In the genomic region with DNA sequence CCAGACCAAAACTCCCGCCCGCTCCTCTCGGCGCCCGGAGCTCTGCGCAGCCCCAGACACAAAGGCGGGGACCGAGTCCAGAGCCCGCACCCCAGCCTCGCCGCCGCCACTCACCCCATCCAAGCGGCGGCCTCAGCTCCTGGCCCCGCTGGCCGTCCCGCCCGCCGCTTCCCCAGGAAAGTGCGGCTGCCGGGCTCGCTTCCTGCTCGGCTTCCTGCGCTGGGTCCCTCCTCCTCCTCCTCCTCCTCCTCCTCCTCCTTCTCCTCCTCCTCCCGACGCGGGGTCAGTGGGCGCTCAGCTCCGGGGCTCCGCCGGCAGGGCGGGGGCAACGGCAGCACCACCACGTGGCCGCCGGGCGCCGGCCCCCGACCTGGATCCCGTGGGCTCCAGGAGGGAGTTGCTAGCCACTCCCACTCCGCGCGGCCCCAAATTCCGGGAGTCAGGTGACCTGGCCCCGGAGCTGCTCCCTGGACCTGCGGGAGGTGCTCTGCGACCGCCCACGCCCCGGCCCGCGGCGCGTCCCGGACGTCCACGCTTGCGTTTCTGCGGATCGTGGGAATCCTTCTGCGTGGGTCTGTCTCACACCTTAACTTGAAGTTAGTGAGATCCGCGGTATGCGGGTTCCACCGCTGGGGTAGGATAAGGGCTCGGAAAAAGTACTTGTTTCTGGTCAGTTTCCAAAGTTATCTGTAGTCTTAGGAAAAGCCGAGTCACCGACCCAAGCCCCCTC, we compare ENCODE assay signal across 8 mouse cellular contexts. TPM values are rescaled to one million over a fixed set of nuclear protein-coding genes. Genes with fewer than 3 reads are reported as not detected.
DNase-seq lines count a peak whose midpoint lies in the region; ATAC-seq and TF ChIP-seq lines count a peak whose summit lies in the region.

Gene Rai14, minus strand, starts transcription at position 216 of the 730 bp plus-strand sequence.

- peak within 1 kb of the TSS; percentile 96 for H3K4me2 ChIP-seq in heart, embryonic 13.5 days
- H3K4me2 ChIP-seq in kidney, embryonic 16.5 days (replicated peaks; ENCODE audit: low read depth, low read length) = peak within 1 kb of the TSS; percentile 62
- H3K4me2 ChIP-seq in liver, embryonic 15.5 days = peak within 1 kb of the TSS; percentile 70
- H3K4me2 ChIP-seq in neural tube, embryonic 12.5 days (replicated peaks) = peak within 1 kb of the TSS; percentile 93

- H3K9ac ChIP-seq in heart, embryonic 13.5 days = peak within 1 kb of the TSS; percentile 89
- H3K9ac ChIP-seq in kidney, embryonic 16.5 days (replicated peaks; ENCODE audit: low read length) = peak within 1 kb of the TSS; percentile 87
- H3K9ac ChIP-seq in liver, embryonic 15.5 days = peak within 1 kb of the TSS; percentile 51
- peak within 1 kb of the TSS; percentile 88 for H3K9ac ChIP-seq in neural tube, embryonic 12.5 days

- no peak for TF ChIP-seq POLR2A in bone marrow, adult 2 months (IDR thresholded peaks at IDR 0.05; ENCODE audit: borderline replicate concordance, control insufficient read depth, low read depth, low read length)

- peak within 1 kb of the TSS; percentile 63 for H3K4me3 ChIP-seq in bone marrow, adult 2 months (replicated peaks; ENCODE audit: control insufficient read depth, low read depth, low read length)
- H3K4me3 ChIP-seq in heart, embryonic 13.5 days = peak within 1 kb of the TSS; percentile 71
- H3K4me3 ChIP-seq in kidney, embryonic 16.5 days (ENCODE audit: low read length) = peak within 1 kb of the TSS; percentile 82
- peak within 1 kb of the TSS; percentile 61 for H3K4me3 ChIP-seq in liver, embryonic 15.5 days (replicated peaks)
- H3K4me3 ChIP-seq in neural tube, embryonic 12.5 days = peak within 1 kb of the TSS; percentile 81

- no peaks in the 10 kb centered on the region for H3K4me1 ChIP-seq in bone marrow, adult 2 months (ENCODE audit: control insufficient read depth, insufficient read depth, low read length)
- peaks cover 10% of the 10 kb centered on the region for H3K4me1 ChIP-seq in heart, embryonic 13.5 days
- peaks cover 26% of the 10 kb centered on the region for H3K4me1 ChIP-seq in kidney, embryonic 16.5 days (ENCODE audit: insufficient read depth, low read length)
- H3K4me1 ChIP-seq in liver, embryonic 15.5 days (replicated peaks) = peaks cover 8% of the 10 kb centered on the region; the same call in 1 of the 2 replicates
- peaks cover 19% of the 10 kb centered on the region for H3K4me1 ChIP-seq in neural tube, embryonic 12.5 days

- peaks cover 3% of the 10 kb centered on the region; the same call in 1 of the 2 replicates for H3K36me3 ChIP-seq in heart, embryonic 13.5 days
- H3K36me3 ChIP-seq in kidney, embryonic 16.5 days (ENCODE audit: insufficient read depth, low read length) = 0 out of 2 replicates have a peak, but pooled peaks cover 7% of the 10 kb centered on the region
- 0 out of 2 replicates have a peak, but pooled peaks cover 3% of the 10 kb centered on the region for H3K36me3 ChIP-seq in liver, embryonic 15.5 days (replicated peaks)
- no peaks in the 10 kb centered on the region for H3K36me3 ChIP-seq in neural tube, embryonic 12.5 days

- peaks cover 12% of the 10 kb centered on the region; the same call in 1 of the 2 replicates for H3K9me3 ChIP-seq in heart, embryonic 13.5 days
- H3K9me3 ChIP-seq in kidney, embryonic 16.5 days (ENCODE audit: low read length) = peaks cover 9% of the 10 kb centered on the region
- H3K9me3 ChIP-seq in liver, embryonic 15.5 days (replicated peaks) = no peaks in the 10 kb centered on the region
- no peaks in the 10 kb centered on the region; the same call in 1 of the 2 replicates for H3K9me3 ChIP-seq in neural tube, embryonic 12.5 days

- DNase-seq in CD4-positive helper T cell, adult 2 months (ENCODE audit: low read depth, low spot score) = peak; percentile 57
- peak; percentile 54 for DNase-seq in fibroblast of lung, adult 2 months (ENCODE audit: low read depth)
- DNase-seq in thymus, postnatal 25 days = peak; percentile 3

- no peak for TF ChIP-seq CTCF in bone marrow, adult 2 months (IDR thresholded peaks at IDR 0.05; ENCODE audit: control insufficient read depth, insufficient read depth, low read length)

- H3K27ac ChIP-seq in bone marrow, adult 2 months (ENCODE audit: control insufficient read depth, insufficient read depth, low read depth, low read length, poor library complexity) = peak within 1 kb of the TSS; percentile 41; the same call in 1 of the 2 replicates
- peak within 1 kb of the TSS; percentile 85 for H3K27ac ChIP-seq in heart, embryonic 13.5 days (replicated peaks)
- peak within 1 kb of the TSS; percentile 86 for H3K27ac ChIP-seq in kidney, embryonic 16.5 days (ENCODE audit: low read length)
- H3K27ac ChIP-seq in liver, embryonic 15.5 days (replicated peaks) = peak within 1 kb of the TSS; percentile 69
- peak within 1 kb of the TSS; percentile 43 for H3K27ac ChIP-seq in neural tube, embryonic 12.5 days

- H3K27me3 ChIP-seq in heart, embryonic 13.5 days (replicated peaks) = peaks cover 60% of the 10 kb centered on the region
- no peaks in the 10 kb centered on the region for H3K27me3 ChIP-seq in kidney, embryonic 16.5 days (ENCODE audit: insufficient read depth, low read length)
- peaks cover 42% of the 10 kb centered on the region for H3K27me3 ChIP-seq in liver, embryonic 15.5 days
- H3K27me3 ChIP-seq in neural tube, embryonic 12.5 days (replicated peaks) = no peaks in the 10 kb centered on the region

- peak; percentile 80 for ATAC-seq in heart, embryonic 13.5 days (ENCODE audit: extremely low read depth, insufficient number of reproducible peaks, low FRiP score, low TSS enrichment)
- peak; percentile 91 for ATAC-seq in kidney, embryonic 16.5 days (ENCODE audit: low FRiP score, low TSS enrichment)
- ATAC-seq in liver, embryonic 15.5 days (ENCODE audit: insufficient read depth) = peak; percentile 76
- ATAC-seq in neural tube, embryonic 12.5 days (ENCODE audit: low FRiP score, low read depth) = peak; percentile 78

- under 1% methylated on average over 68 of the region's 68 CpGs for WGBS in bone marrow, adult 2 months
- under 1% methylated on average over 46 of the region's 68 CpGs for WGBS in heart, embryonic 13.5 days
- WGBS in kidney, embryonic 16.5 days = under 1% methylated on average over 53 of the region's 68 CpGs
- WGBS in liver, embryonic 15.5 days (ENCODE audit: insufficient replicate concordance) = under 1% methylated on average over 64 of the region's 68 CpGs
- 1% methylated on average over 59 of the region's 68 CpGs for WGBS in neural tube, embryonic 12.5 days

RNA-seq across cellular contexts. Expression of gene Rai14, which starts in this region (rescaled TPM):
- polyA plus RNA-seq in bone marrow, adult 2 months (2011; ENCODE audit: insufficient read depth, insufficient read length, low replicate concordance, missing spikeins) = 5.2 and 11.1 TPM in 2 replicates
- polyA plus RNA-seq in heart, embryonic 13.5 days (2015; fragmentation: Nextera tagmentation; extraction: Ambion mirVana) = 15.3 and 17.1 TPM in 2 replicates
- 60.6 and 69.6 TPM in 2 replicates for polyA plus RNA-seq in kidney, embryonic 16.5 days (2015; fragmentation: Nextera tagmentation; extraction: Ambion mirVana)
- polyA plus RNA-seq in liver, embryonic 15.5 days (2015; fragmentation: Nextera tagmentation; extraction: Ambion mirVana) = 4.6 and 5.4 TPM in 2 replicates
- 63.0 and 63.3 TPM in 2 replicates for polyA plus RNA-seq in neural tube, embryonic 12.5 days (2016; fragmentation: Nextera tagmentation; extraction: Ambion mirVana)

Comparison
In these comparisons a context has a peak if more than half of its experiments do, and no peak if none do; other contexts are left out.
1. Peak in every context shown above with its lines: DNase-seq, ATAC-seq, H3K4me3 ChIP-seq and H3K27ac ChIP-seq.
2. DNase-seq: peak in every context shown above with its lines; median percentile 57 in CD4-positive helper T cell, adult 2 months; 54 in fibroblast of lung, adult 2 months; 3 in thymus, postnatal 25 days.